Mouse (Mus musculus) cerebral cortex, adult 2 months (tissue): ENCODE measurements around the gene Ropn1.

Source experiments
- WGBS: fragments of 180-500 bp; shearing (Covaris S2); methylation state at CpG from one replicate; pipeline ENCODE4 v1.1.7; 2018; 5-methylcytosine and 5-hydroxymethylcytosine counted together

The Ropn1 gene

DNA sequence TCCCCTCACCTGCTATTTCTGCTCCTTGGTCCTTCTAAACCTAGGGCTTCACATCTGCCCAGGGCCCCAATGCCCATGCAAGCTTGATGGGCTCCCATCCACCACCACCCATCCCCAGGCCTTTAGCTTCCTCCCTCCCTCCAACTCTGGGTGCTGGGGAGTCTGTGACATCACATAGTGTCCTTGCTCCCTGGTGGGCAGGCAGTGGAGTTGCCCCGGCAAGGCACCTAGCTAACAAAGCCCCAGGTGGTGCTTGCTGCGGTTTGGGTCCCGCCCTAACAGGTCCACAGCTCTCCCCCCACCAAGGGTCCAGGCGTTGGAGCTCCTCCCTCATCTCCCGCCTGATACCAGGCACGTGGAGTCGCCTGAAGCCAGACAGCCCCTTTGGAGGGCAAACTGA, at the start of gene Ropn1:
Ropn1 (plus strand) TSS at position 301 of the 400 bp plus-strand sequence.
- WGBS = 83% methylated on average over 7 of the region's 7 CpGs

DNA sequence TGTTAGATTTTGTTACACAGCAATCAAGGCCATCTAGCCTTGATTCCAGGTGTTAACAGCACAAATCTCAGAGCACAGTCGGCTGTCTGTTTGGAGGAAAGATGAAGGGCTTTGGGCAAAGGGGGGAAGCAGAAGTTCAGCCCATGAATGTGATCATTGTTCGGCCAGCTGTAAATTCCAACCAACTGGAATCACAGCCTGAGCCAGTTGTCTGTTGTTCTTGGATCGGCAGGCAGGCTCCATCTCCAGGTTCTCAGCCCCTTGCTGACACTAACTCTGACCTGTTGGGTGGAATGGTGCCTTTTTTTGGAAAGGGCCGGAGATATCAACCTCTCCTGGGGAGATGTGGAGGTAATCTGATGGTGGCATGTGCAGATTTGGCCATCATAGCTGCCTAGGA, 47.8 kb upstream of the Ropn1 start:
- 76% methylated on average over 4 of the region's 4 CpGs for WGBS

DNA sequence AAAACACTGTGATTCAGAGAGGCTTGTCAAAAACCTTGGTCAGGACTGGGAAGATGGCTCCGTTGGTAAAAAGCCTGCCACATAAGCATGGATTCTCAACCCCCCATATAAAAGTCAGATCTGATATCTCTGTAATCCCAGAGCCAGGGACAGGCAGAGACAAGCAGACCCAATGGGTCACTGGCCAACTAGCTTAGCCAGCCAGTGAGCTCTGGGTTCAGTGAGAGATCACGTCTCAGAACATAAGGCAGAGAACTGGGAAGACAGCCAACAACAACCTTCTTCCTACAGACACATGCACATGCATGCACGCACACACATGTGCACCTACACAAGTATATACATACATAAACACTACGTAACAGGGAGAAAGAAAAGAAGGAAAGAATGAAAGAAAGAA, 46.6 kb upstream of the Ropn1 start:
- 76% methylated on average over 4 of the region's 4 CpGs for WGBS

DNA sequence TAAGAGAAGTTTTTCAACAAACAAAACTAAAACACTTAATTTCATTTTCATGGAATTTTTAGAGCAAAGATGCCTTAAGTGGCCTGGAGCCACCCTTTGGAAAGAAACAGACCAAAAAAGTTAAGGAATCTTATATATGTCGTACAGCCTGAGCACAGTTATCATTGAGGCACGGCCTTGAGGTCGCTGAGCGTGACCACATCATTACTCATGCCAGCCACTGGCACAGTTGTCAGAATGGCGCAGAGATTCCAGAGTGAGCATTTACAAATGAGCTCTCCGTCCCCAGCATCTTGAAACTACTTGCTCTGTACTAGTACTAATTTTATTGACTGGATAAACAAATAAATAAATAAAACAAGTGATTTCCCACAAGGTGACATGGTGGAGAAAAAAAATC, 45.9 kb upstream of the Ropn1 start:
- 92% methylated on average over 6 of the region's 6 CpGs for WGBS

DNA sequence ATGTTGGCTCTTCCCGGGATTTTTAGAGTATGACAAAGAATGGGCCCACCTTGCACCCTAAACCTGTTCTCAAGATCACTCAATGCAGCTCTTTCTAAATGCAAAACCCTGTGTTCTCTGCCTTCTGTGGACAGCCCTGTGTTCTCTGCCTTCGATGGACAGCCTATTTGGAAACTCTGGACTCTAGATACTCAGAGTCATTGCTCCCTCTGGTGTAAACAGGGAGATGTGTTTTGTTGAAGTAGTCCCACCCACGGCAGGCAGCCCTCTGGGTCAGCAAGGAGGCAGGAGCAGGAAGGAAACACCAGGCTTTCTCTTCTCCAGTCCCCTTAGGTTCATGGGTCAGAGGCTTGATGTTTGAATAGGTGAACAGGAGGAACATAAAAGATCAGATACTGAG, 44.0 kb upstream of the Ropn1 start:
- WGBS = 42% methylated on average over 3 of the region's 3 CpGs

DNA sequence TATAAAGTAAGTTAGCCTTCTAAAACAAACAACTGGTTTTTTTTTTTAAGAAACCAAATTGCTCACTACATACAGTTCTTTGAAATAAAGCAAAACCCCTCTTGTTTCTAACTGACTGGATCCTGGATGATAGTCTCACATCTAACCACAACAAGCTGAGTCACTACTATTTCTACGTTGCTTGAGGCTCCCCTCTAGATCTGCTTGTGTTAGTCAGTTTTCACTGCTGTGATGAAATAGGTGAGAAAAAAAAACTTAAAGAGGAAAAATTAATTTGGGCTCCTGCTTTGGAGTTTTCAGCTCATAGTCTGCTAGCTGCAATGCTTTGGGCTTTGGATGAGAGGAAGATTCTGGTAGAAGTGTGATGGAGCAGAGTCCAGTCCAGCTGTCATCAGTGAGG, 39.6 kb upstream of the Ropn1 start:
- WGBS = 55% methylated on average over 1 of the region's 1 CpGs

DNA sequence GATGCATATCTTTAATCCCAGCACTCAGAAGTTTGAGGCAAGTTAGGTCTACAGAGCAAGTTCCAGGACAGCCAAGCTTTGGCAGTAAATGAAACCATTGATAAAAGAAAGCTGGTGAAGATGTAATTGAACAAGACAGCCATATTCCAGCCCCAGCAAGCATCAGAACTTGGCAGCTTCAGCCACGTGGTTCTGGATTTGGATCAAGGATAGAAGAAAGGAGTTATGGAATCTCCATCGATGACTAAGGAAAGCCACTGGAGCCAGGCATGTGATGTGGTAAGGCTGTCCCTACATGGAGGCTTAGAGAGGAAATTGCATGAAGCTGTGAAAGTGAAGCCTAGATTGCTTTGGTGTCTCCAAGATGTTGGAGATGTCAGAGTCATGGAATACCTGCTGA, 35.7 kb upstream of the Ropn1 start:
- 70% methylated on average over 2 of the region's 2 CpGs for WGBS

DNA sequence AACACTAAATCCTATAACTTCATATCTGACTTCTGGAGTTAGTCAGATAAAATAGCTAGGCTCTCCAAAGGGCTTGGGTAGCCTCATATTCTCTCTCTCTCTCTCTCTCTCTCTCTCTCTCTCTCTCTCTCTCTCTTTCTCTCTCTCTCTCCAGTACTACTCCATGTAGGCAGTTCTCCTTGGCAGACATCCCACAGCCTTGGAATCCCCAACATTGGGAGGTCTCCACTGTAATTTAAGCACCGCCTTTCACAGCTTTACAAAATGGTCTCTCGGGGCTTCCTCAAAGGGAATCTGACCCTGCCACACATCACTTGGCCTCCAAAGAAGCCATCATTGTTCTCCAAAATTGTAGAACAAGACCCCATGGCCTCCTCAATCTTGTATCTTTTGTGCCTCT, 22.1 kb upstream of the Ropn1 start:
- 33% methylated on average over 2 of the region's 2 CpGs for WGBS

DNA sequence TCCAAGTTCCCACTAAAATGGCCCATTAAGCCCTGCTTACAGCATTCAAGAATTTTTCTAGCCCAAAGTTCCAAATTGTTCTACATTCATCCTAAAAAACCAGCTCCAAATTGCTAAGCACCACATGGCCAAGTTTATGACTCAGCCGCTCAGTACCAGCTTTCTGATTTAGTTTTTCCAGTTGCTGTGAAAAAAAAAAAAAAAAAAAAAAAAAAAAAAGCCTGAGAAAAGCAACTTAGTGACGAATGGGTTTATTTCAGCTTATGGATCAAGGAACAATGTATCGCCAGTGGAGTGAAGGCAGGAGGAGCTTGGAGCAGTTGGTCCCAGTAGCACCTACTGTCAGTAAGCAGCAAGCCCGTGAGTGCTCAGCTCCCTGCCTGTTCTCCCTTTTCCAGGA, 21.3 kb upstream of the Ropn1 start:
- 40% methylated on average over 4 of the region's 4 CpGs for WGBS

DNA sequence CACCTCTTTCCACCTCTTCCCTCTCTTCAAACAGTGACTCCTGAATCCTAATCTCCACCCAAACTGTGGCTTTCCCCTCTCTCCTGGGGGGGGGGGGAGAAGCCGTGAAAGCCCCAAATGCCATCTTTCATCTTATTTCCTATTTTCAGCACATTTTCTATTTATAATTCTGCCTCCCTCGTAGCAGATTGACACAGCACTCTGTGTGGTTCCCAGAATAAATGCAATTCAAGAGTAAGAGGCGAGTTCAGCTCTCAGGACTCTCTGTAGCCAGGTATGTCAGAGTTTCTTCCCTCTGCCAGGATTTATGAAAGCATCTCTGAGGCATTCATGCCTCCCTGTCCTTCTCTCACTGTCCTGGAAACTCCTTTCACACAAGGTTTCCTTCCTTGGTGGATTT, 14.2 kb upstream of the Ropn1 start:
- 27% methylated on average over 3 of the region's 3 CpGs for WGBS

DNA sequence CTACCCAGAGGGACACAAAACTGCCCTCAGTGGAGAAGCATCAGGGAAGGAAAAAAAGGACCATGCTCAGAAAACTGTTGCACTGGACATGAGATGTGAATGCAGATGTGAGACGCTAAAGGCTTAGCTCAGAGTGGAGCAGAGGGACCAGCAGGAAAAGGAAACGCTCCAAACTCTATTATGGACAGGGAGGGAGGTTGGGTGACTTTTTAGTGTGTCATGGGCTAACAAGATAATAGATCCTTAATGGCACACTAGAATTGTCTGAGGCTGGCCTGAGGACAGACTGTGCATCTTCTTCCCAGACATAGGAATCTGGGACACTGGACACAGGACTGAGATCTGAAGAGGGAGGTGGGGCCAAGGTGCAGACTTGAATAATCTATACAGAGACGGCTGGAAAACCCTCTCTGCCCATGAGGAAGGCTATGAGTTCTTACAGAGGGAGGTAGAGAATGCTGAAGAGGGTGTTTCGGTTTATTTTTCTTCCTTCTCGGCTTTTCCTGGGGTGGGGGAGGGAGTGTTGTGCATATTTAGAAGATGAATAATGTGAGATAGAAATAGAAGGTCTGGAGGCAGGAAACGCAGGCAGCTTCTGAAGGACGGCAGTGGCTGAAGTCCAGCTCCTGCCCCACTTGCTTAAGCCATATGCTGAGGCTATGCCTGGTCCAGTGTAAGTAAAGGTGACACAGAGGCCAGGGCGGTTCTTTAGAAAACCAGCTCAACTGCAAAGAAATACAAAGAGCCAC, 6.0 kb upstream of the Ropn1 start:
- WGBS = 34% methylated on average over 8 of the region's 8 CpGs

DNA sequence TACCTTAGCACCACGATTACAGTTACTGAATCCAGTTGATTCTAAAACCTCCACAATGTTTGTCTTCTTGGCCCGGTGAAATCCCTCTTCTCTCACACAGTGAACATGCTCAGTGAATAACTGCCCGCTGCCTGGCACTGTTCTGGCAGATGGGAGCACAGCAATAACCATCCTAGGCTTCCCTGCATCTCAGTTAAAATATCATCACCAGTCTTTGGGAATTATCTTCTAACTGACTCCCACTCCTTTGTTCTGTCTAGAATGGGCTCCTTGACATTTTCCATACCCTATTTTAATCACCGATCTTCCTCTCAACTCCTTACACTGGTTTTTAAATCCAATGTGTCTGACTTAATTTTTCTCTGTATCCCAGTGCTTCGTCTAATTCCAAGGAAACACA, 3.3 kb downstream of the Ropn1 start:
- 44% methylated on average over 5 of the region's 5 CpGs for WGBS

DNA sequence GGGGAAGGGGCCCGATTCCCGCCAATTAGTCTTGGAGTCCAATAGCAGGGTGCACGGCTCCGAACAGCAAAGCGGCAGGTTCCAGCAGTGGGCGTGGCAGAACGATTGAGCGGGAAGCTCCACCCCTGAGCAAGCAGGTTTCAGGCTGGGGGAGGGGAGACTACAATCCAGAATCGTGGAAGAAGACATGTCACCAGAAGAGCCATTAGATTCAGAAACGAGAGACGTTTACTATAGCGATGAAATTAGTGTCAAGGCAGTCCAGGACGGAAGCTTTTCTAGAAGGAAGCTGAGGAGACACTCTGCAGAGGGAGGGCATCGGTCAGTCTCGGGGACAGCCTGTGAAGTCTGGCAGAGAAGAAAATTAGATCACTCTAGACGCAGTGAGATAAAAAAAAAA, 7.8 kb downstream of the Ropn1 start:
- WGBS = 3% methylated on average over 16 of the region's 16 CpGs

DNA sequence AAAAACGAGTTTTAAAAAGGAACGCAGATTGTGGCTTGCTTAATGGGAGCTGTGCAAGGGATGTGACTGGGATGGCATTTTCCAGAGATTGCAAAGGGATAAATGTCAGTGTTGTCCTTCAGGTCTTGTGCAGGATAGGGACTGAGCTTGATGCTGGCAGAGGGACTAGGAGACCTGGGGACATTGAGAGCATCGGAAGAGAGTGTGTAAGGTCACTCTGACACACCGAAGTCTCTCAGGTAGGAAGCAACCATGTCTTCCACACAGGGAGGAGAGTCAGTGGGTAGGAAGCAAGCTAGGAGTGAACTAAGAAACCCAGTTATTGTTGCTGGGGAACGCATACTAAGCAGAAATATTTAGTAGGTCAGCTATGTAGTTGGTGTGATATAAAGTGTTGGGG, 8.3 kb downstream of the Ropn1 start:
- 22% methylated on average over 5 of the region's 5 CpGs for WGBS

DNA sequence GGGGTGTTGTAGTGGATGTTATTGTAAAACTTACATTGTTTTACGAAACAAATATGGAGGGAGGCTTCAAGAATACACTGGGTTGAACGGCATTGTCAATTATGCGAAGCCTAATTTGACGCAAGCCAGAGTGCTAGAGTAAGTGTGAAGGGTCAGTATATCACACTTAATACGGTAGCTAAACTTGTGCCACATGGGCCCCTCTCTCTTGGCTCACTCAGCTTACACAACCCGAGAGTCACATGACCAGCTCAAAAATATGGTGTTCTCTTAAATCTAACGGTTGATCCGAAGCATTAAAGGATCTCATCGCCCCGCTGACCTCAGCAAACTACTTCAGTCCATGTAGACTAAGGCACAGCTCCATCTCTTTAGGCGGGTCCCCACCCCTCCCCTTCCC, 8.7 kb downstream of the Ropn1 start:
- WGBS = 52% methylated on average over 11 of the region's 11 CpGs

DNA sequence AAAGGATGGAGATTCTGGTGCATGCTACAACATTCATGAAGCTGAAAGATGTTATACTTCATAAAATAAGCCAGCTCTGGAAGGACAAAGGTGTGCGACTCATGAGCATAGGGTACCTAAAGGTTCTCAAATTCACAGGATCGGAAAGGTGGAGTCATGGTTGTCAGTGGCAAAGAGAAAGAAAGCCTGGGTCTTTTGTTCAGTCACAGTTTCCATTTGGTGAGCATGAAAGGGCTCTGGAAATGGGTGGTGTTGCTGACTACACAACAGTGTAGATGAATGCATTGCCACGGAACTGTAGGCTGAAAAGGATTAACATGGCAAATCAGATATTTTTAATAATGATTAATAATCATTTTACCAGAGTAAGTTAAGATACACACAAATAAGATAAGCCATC, 14.8 kb downstream of the Ropn1 start:
- 84% methylated on average over 3 of the region's 3 CpGs for WGBS

DNA sequence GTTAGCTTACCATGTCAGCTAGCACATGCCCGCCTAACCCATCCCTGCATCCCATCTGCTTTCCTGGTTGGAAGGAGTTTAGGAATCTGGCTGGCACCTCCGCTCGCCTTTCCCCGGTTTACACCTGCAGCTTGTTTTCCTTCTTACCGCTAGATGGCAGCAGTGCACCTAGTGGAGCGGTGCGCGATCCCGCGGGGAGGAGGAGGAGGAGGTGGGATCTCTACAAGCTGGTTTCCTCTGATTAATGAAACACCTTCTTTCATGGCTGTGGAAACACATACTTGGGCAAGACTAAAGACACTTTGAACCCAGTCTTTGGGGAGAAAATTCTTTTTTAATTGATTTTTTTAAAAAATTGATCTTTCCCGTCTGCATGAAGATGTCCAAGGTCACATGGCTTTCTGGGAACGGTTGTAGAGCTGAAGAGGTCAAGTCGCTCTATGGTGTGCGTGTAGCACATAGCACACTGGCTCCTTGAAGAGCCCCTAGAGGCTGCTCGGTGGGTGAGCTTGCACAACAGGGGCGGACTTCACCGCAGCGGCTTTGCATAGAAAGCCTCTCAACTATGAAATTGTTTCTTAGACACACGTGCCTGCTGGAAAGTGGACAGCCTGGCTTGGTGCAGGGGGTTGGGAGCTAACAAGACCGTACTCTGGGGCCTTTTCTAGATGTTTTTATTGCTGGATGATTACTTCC, 17.5 kb downstream of the Ropn1 start:
- 2% methylated on average over 20 of the region's 20 CpGs for WGBS

DNA sequence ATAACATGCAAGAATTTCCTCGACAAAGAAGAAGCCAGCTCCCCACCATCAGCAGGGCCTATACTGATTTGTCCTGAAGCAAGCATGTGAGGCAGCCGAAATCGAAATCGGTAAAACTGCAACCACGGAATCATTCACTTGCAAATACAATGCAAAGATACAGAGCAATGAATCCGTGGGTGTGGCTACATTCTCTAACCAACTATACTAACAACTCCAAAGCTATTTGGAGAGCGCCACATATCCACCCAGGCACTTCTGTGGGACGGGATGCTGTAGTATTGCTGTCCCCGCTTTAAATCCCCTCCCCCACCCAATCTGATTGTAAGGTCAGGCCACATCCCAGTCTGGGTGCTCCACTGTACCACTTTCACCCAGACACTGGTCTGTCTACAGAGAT, 18.6 kb downstream of the Ropn1 start:
- WGBS = 71% methylated on average over 9 of the region's 9 CpGs

DNA sequence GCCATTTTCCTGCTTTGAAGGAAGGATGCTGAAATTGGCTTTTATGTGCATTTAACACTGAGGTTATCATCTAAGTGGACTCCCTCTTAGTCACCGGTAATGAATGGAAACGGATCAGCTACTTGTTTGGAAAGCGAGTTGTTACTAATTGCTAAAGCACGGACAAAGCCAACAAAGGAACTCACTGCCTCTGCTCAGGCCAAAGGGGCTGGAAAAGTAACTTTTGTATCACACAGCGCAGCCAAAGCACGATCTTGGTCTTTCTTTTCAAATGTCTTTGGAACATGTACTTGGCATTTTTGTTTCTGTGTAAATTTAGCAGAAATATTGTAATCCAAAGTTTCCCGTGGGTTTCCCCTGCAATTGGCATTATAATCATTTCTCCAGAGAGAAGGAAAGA, 22.2 kb downstream of the Ropn1 start:
- WGBS = 53% methylated on average over 7 of the region's 7 CpGs

DNA sequence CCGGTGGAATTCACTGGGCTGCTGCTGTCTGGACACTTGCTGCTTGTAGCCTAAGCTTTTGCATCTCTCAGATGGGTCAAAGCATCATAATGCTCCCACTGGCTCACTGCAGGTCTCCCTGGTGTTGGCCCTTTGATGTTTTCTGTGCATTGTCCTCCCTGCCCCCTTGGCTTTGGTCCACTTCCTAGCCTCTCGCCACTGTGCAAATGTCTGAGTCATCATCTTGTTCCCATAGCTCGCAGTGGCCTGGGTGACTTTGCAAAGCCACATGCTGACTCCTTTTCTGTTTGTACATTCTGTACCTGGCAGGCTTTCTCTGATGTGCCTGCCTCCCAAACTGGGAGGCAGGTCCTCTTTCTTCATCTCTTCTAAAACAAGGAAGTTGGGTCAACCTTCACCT, 23.1 kb downstream of the Ropn1 start:
- WGBS = 56% methylated on average over 3 of the region's 3 CpGs

DNA sequence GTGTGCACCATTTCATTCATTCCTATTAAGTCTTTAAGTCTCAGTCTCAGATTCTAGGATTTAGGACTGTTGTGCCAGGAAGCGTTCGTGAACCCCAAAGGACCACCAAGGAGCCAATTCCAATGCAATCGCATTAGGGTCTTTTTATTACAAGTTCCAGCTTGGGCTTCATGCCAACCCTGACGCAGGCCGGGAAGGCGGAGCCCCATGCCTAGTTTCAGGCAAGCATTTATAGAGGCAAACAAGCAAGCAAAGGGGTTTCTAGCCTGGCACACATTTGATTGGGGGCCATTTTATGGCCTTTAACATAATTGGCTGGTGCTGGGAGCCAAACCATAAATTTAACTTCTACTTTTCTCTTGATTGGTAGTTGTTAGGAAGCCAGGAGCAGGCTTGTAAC, 24.6 kb downstream of the Ropn1 start:
- WGBS = 64% methylated on average over 6 of the region's 6 CpGs

DNA sequence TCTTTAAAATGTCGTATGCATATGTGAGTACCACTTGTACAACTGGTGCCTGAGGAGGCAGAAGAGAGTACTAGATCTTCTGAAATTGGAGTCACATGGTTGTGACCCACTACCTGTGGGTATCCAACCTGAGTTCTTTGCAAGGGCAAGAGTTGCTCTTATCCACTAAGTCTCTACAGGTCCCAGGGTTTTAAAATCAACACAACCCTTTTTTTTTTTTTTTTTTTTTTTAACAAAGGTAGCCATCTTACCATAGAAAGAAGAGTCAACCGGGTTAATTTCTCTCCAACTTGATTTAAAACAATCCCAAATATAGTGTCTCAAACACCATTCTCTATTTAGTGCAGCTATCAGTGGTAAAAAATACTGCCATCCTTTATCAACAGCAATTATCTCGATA, 40.2 kb downstream of the Ropn1 start:
- 53% methylated on average over 3 of the region's 3 CpGs for WGBS

DNA sequence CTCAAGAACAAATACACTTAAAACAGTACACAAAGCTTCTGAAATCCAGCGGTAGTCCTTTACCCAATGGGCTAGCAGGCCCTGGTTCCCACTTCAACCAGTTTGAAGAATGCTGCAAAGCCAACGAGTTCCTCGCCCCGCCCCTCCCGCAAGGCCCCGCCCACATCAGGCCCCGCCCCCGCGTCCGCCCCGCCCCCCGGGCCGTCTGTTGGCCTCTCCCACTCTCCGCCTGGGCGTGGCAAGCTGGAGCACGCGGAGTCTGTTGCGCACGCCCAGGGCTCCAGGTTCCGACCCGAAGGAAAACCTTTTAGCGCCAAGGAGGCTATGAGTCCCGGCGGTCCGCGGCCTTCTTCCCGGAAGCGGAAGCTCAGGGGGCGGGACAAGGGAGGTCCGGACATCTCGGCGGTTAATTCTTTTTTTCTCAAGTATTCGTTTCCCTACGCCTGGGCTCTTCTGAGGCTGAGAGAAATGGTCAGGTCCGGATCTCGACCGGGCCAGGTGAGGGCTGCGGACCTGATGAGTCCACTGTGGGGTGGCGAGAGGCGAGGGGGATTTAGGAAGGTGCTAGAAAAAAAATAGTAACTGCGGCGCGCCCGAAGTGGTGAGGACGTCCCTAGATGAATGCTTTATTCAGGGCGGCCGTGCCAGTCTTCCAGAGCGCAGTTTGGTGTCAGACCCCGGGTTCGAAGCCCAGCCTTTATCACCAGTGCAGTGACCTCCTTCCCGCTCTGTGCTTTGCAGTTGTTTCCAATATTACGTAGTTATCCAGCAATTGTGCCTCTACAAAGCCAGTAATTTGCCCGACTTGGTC, 40.8 kb downstream of the Ropn1 start, which contains the start of gene Ccdc14:
Ccdc14 (plus strand) TSS at position 283 of the 811 bp plus-strand sequence.
- WGBS = 1% methylated on average over 53 of the region's 53 CpGs
